Mouse (Mus musculus) gastrocnemius, adult 8-10 months (tissue): ENCODE data around the gene Natd1. TPM values are rescaled to one million over a fixed set of nuclear protein-coding genes. Genes with fewer than 3 reads are reported as not detected.
"Not testable (repeated sequence)": the region's sequence is repeated elsewhere in the genome, so short reads cannot be mapped to it uniquely, and the experiment has no call there.

Source experiments
- DNase-seq, 2 experiments: peaks; one replicate each; pipeline ENCODE4 v3.0.0; 2022; ENCODE audit warnings: low spot score in 2 of 2
- total RNA-seq, 4 experiments: library from RNA; stranded (reverse); gene quantifications; 2 replicates each; pipeline ENCODE4 v1.2.4; 2022

Gene Natd1
- total RNA-seq, 4 experiments from 2014 or later, result 6.5 to 9.2 (median 7.3) TPM

- no peak for DNase-seq
These were observed 23.8 kb downstream of the Natd1 start for GRCm38 (mm10) chr11:60890744-60891143.

- DNase-seq, result no peak
These were observed 24.3 kb downstream of the Natd1 start for GRCm38 (mm10) chr11:60890286-60890685.

GRCm38 (mm10) chr11:60889861-60890260, 24.7 kb downstream of the Natd1 start:
- no peak for DNase-seq

- DNase-seq, result not testable (repeated sequence)
These were observed 27.6 kb downstream of the Natd1 start for GRCm38 (mm10) chr11:60886986-60887385.

GRCm38 (mm10) chr11:60882386-60882785, 32.2 kb downstream of the Natd1 start:
- DNase-seq, result no peak

- no peak for DNase-seq
These were observed 34.0 kb downstream of the Natd1 start for GRCm38 (mm10) chr11:60880559-60880958.

- peak; percentile 49 to 50 for DNase-seq
These were observed 35.1 kb downstream of the Natd1 start for GRCm38 (mm10) chr11:60879423-60879822.

GRCm38 (mm10) chr11:60878675-60879294, 35.8 kb downstream of the Natd1 start, which contains the start of gene Tmem11:
Tmem11 (minus strand) TSS chr11:60879272.
- DNase-seq, result peak; percentile 92 to 94

GRCm38 (mm10) chr11:60878056-60878612, 36.4 kb downstream of the Natd1 start:
- peak; percentile 46 to 66 for DNase-seq

GRCm38 (mm10) chr11:60873101-60873500, 41.4 kb downstream of the Natd1 start:
- no peak for DNase-seq

GRCm38 (mm10) chr11:60871409-60871808, 43.1 kb downstream of the Natd1 start:
- no peak for DNase-seq

GRCm38 (mm10) chr11:60869471-60869870, 45.1 kb downstream of the Natd1 start:
- not testable (repeated sequence) for DNase-seq

- no peak for DNase-seq
These were observed 46.6 kb downstream of the Natd1 start for GRCm38 (mm10) chr11:60867904-60868303.

- no peak for DNase-seq
These were observed 47.1 kb downstream of the Natd1 start for GRCm38 (mm10) chr11:60867456-60867855.

GRCm38 (mm10) chr11:60866021-60866420, 48.5 kb downstream of the Natd1 start:
- DNase-seq, result no peak

GRCm38 (mm10) chr11:60864916-60865315, 49.6 kb downstream of the Natd1 start:
- no peak for DNase-seq

- no peak for DNase-seq
These were observed 50.4 kb downstream of the Natd1 start for GRCm38 (mm10) chr11:60864166-60864565.

GRCm38 (mm10) chr11:60863196-60863595, 51.4 kb downstream of the Natd1 start:
- peak in 1 of 2 experiments; percentile 33 for DNase-seq

- DNase-seq, result no peak
These were observed 52.6 kb downstream of the Natd1 start for GRCm38 (mm10) chr11:60861993-60862392.

GRCm38 (mm10) chr11:60856587-60856986, 58.0 kb downstream of the Natd1 start:
- DNase-seq, result no peak
